Mouse (Mus musculus) R1 (cell line): Measurements from ENCODE around the gene Rasgrp3.

Experiments used
- DNase-seq: peaks from one replicate; pipeline ENCODE4 v3.0.0-alpha.2; 2018; ENCODE audit warnings: low read depth, low spot score

Gene Rasgrp3

DNA sequence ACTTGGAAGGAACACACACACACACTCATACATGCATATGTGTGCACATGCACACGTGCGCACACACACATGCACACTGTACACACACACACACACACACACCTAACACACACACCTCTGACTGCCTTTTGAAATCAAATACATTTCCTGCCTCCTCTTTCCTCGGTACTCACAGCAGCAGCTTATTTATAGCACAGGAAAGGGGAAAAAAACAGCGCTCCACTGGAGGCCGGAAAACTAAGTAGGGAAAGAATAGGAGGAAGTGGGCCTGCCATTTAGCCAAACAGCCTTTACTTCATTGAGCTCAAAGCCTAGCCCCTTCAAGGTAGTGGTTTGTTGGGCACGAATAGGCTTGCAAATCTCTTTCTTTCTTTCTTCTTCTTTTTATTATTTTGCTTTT is at the start of gene Rasgrp3:
Gene Rasgrp3 (plus strand): TSS at position 298 of the 400 bp plus-strand sequence.
- DNase-seq, result no peak

DNA sequence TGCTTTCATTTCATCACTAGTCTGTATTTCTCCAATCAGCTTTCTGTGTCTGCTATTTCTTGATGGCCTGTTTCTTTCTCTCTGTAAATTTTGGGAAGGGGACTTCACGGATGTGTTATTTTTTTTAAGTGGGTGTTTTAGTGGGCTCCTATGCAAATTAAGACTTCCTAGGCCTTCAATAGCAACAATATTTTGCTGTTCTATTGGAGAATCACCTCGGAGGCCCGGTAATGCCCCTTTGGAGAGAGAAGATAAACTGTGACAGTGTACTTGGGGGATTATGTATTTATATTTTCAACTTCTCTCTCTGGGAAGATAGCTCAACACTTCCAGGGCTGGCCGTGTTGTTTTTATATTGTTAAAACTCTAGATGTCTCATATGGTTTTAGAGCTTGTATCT is 47.3 kb upstream of the Rasgrp3 start:
- no peak for DNase-seq

DNA sequence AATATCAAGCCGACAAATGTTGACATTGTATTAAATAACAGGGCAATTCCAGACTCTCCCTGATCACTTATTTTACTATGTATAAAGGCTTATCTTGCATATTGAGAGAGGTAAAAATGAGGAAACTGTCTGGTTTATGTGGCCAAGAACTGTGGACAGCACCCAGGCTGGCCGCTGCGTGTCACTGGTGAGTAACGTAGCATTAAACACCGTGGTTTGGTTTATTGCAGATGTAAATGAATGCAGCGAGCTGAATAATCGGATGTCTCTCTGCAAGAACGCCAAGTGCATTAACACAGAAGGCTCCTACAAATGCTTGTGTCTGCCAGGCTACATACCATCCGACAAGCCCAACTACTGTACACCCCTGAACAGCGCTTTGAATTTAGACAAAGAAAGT is 45.6 kb upstream of the Rasgrp3 start:
- peak; percentile 31 for DNase-seq

DNA sequence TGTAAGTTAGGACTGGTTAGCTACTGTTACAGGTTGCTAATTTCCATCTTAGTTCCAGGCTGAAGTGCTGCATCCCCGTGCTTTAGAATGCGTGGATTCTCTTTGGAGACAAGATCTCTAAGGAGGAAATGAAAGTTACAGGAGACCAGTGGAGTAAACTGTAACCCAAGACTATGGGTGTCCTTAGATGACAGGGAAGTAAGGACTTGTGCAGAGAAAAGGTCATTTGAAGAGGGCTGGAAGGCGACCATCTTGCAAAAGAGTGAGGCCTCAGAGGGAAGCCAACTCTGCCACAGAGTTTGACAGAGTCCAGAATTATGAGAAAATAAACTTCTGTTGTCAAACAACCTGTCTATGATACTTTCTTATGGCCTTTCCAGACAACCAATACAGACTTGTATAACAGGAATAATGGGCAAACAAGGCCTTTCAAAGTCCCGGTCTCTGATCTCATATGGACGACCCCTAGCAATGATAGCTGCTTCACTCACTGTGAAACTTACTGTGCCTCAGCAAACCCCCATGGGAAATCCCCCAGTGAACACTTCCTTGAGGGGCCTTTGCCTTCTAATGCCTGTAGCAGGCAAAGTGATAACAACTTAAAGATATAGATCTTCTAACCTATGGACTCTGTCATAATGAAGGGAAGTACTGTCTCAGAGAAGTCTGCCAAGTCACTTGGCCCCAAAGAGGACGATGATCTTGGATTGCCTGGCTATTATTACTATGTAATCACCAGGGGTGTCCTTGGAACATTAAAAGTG is 44.1 kb upstream of the Rasgrp3 start:
- no peak for DNase-seq

DNA sequence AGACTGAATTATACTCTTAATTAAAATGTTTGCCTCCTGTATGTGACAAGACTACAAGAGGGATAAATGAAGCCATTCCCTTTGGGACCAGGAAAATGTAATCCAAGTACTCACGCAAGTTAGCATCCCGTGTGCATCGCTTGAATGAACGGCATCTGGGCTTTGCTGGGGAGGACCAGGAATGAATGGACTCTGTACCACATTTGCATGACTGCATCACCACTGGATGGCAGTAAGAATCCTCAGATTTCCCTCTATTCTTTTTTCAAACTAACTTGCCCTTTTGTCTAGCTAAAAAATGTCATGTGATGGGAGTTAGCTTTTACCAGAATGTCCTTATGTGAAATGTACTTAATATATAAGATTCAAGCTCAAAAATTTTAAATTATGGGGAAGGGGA is 29.3 kb upstream of the Rasgrp3 start:
- DNase-seq, result no peak

DNA sequence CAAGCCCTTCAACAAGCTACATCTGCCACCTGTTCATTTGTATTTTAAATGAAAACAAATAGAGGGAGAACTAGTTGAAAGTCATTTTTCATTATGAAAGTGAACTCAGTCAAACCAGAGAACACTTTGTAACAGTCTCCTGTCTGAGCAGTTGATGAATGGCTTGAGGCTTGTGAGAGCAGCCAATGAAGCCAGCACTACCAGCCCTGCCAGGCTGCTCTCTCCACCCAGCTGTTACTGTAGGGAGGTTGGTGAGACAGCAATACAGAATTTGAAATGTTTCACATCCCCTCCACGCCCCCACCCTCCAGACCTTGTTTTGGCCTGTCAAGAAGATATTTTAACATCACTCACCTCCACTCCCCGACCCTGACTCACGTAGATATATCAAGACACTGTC is 18.8 kb upstream of the Rasgrp3 start:
- DNase-seq, result no peak

DNA sequence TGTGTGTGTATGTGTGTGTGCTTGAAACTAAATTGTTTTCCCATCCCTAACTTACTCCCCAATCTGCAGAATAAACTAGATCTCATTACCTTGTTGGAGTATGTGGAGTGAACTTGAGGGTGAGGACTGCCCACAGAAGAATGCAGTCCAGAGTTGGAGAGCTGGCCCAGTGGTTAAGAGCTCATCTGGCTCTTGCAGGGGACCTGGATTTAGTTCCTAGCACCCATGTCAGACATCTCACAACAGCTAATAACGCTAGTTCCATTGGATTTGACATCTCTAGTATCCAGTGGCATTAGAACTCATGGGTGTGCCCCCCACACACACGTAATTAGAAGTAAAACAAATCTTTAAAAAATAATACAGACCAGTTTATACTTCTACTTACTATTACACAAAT is 1.5 kb upstream of the Rasgrp3 start:
- no peak for DNase-seq

DNA sequence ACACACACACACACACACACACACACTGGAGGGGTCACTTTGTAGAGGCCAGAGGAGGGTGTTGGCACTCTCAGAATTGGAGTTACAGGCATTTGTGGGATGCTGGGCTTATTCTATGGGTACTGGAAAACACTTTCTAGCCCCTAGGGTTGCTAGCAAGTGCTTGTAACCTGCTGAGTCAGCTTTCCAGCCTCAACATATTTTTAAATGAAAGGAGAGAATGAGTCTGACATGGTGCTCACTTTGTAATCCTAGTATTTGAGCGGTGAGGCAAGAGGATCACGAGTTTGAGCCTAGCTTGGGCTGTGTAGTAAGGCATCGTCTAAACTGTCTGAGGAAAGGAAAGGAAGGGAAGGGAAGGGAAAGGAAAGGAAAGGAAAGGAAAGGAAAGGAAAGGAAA is 825 bp upstream of the Rasgrp3 start:
- DNase-seq, result no peak

DNA sequence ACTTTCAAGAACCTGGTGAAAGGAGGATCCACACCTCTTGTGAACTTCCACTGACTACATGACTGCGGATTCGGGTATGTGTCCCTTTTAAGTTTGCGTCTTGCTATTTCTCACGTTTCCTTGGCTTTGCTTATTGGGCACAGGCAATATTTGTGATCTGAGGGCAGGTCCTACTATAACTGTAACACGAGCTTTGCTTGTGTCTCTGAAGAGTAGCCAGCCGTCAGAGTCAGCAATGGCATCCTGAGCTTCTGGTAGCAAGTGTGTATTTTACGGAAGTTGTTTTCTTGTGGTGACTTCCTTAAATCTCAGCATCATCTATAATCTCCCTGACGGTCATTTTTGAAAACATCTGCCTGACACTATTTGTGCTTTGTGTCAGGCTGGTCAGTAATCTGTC is 399 bp downstream of the Rasgrp3 start:
- DNase-seq, result no peak

DNA sequence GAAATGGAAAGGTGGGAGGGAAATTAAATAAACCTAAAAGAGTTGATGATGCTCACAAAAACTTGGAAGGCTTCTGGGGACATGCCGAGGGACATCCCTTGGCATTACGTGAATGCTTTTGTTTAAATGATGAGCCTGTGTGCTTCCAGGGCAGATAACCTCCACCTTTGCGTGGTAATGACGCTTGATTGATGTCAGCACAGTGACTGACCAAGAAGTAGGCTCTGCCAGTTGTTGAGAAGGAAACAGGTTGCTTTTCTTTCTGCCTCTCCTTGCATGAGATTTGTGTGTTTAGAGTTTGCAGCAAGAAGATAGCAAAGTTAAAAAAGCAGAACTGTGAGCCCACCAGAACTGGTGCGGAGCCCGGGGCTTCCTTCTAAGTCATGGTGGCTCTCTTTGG is 1.1 kb downstream of the Rasgrp3 start:
- DNase-seq, result no peak

DNA sequence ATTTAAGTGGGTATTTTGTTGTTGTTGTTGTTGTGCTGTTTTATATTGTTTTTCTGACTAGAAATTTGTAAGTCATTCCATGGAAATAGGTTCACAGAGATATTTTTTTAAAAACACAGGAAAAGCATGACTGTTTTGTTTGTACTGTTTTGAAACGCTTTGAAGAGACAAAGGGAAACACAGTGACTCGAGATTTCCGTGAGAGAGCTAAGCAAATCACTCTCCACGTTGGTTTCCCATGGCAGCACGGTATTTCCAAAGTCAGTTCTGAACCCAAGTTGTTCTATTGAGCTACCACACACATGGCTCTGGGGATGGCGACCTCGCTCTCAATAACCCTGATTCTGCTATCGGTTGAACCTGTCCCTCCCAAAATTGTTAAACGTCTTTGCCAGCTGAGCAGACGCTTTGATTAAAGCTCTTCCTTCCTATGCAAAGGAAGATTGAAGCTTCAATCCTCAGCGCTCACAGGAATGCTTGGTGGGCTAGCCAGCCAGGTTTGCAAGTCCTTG is 1.6 kb downstream of the Rasgrp3 start:
- DNase-seq, result no peak

DNA sequence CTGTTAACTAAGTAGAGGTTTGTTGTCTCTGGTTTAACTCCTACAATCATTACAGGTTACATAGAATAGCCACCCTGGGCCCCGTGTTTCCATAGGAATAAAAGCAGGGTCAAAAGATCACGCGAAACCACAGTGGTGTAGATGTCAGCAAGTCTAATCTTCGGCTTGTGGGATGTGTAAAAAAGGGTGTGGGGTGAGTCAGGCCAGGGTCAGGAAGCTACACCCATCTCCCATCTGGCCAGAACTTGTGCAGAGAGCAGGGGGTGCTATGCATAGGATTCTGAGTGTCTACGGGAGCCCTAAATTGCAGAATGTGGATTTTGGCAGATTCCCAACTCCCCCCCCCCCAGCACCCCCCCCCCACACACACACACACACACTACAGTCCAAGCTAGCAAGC is 2.5 kb downstream of the Rasgrp3 start:
- no peak for DNase-seq

DNA sequence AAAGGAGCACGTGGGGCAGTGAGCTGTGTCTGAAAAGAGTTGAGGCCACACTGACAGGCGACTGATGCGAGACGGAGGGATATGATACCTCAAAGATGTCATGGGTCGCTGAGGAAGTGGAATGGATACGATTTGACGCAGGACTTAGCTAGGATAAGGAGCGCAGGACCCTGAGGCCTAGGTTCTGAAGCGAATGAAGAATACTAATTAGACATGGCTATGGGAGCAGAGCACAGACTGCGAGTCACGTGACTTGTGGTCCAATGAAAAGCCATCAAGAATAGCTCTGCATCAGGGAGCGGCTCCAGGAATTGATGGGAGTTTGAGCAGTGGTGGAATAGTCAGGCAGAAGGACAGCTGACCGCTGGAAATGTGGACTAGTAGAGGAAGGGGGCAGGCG is 3.4 kb downstream of the Rasgrp3 start:
- DNase-seq, result no peak

DNA sequence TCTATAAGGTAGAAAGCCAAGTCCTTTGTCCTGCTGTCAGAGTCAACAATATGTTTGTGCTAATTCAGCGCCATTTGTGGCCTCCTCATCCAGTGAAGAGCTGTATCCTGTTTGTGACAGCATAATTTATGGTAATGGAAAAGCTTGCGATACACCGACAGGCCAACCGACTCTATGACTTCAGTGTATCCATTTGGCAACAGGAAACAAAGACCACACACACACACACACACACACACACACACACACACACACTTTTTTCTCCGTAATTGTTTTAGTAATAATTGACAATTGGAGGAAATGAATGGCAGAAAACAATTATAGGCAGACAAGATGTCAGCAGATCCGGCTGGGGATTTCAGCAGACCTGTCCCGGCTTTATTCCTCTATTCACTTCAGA is 4.9 kb downstream of the Rasgrp3 start:
- DNase-seq, result no peak

DNA sequence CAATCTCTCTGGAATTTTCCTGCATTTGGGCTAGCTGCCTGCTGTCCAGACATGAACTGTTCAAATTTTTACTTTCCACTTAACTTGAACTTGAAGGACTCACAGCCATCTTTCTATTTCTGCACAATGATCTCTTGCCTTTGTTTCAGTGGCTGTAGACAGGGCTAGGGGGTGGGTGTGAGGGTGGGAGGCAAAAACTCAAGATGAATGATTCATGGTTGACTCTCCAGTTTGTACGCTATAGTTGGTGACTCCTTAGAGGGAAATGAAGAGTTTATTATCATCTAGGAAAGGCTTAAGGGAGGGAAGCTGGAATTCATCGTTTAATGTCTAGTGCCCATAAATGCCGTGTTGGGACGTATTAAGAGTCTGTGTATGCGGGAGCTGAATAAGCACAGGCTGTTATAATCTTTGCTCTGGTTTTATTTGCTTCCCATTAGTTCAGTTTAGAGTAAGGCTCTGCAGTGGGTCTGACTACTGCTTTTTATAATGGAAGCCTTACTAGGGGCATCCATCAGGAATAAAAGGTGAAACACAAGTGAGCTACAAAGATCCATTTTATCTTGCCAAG is 5.6 kb downstream of the Rasgrp3 start:
- no peak for DNase-seq

DNA sequence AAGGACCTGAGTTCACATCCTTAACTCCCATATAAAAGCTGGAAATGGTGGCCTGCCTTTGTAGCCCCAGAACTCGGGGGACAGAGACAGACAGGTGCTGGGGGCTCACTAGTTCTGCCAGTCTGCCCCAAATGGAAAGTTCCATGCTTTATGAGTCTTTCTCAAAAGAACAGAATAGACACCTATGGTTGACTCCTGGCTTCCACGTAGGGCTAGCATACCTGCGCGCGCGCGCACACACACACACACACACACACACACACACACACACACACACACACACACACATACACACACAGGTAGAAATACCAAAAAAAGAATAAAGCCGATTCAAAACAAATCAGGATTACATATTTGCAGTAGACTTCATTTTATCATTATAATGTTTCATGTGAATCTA is 6.7 kb downstream of the Rasgrp3 start:
- DNase-seq, result no peak

DNA sequence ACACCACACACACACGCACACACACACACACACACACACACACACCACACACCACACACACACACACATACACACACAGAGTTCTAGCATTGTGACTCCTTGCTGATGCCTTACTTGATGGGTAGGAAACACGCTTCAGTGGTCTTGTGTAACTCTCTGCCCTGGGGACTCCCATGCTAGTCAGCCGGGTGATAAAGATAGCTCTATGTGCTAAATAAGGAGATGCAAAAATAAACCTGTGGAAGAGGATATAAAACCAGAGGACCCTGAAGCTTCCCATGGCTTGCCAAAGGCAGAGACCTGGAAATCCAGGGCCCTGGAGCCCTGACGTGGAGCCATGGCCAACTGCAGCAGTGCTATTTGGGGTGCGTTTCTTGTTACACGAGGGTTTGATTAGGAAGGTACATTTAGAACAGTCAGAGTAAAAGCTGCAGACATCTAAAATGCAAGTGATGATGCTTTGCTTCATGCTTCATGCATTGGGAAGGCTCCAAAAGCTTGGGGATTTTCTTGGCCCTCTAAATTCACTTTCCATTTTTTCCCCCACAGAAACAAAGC is 7.4 kb downstream of the Rasgrp3 start:
- no peak for DNase-seq

DNA sequence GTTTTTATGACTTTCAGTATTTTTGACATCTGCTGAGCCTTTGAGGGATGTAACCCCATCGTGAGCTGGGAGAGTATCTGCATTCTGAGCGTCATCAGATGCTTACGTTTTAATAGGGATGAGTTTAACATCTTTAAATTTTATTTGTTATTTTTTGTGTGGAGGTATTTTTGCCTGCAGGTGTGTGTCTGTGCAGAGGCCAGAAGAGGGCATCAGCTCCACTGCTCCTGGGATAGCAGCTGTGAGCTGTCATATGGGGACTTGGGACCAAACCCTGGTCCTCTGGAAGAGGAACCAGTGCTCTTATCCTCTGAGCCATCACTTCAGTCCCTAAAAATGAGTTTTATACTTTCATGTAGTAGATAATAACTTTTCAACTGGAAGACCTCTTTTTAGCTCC is 12.6 kb downstream of the Rasgrp3 start:
- DNase-seq, result no peak

DNA sequence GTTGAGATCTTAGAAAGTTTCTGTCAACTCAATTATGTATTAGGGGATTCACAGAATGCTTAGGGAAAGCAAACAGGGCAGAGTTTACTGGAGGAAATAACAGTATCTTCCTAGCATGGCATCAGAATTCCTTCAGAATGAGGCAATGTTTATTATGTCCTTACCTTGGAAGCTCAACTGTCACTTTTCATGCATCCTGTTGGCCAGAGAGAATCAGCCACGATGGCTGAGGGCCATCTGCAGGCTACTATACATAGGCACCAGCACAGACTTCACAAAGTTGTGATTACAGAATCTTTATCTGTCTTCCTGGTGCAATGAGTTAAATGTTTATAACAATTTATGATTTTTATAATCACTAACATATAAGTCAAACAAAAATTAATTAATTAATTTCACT is 13.3 kb downstream of the Rasgrp3 start:
- no peak for DNase-seq

DNA sequence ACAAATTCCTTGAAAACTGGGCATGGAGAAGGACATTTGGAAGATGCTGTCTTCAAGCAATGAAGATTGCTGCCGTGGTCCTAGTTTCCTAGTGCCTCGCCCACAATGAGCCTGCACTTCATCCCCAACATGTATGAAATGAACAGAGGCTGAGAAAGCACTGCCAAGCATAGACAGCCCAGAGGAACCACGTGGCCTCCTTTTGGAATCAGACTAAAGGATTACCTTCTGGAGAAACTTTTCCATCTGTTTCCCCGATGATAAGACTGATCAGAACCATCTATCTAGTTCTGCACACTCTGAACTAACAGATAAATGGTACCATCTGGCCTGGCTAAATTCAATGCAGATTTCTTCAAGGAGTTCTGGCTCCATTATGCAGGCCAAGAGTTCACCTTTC is 16.6 kb downstream of the Rasgrp3 start:
- DNase-seq, result no peak

DNA sequence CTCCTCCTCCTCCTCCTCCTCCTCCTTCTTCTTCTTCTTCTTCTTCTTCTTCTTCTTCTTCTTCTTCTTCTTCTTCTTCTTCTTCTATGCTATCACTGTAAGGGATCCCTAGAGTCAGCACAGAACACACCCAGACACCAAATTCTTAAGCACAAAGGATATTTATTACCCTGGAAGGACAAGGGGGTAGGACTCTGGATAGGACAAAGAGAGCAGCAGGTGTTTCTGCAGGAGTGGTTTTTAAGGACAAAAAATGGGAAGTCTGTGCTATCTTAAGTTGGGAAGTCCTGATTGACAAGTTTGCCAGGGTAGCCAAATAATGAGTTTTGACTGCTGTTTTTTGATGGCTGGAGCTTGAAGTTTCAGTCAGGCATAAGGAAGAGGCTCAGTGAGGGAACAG is 17.9 kb downstream of the Rasgrp3 start:
- DNase-seq, result peak; percentile 90

DNA sequence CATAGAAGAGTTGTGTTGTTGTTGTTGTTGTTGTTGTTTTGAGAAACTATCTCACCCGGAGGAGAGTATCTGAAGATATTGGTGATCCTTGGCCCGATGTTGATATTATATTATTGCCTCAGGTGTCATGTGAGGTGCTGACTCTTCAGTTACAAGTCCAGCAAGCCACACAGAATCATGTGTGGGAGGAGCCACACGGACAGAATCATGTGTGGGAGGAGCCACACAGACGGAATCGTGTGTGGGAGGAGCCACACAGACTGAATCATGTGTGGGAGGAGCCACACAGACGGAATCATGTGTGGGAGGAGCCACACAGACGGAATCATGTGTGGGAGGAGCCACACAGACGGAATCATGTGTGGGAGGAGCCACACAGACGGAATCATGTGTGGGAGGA is 20.4 kb downstream of the Rasgrp3 start:
- DNase-seq, result peak; percentile 47

DNA sequence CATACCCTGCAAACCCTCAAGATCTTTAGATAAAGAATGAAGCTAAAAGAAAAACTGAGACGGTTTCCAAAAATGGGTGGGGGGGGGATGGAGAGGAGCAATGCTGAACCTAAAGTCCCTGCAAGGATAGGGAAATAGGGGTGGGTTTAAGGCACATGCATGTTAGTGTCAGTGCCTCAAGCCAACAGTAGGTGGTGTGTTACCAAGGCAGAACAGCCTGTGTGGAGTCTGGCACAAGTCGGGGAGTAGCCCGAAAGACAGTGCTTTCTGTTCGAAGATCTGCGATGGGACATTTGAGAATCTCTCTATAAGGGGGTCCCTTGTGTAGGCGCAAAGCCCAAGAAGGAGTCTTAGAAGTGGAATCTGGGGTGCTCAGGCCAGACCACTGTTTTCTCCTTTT is 24.9 kb downstream of the Rasgrp3 start:
- DNase-seq, result peak; percentile 38
